Mouse (Mus musculus) CH12.LX (cell line): Measurements from ENCODE around the gene Dnajb4. TPM values are rescaled to one million over a fixed set of nuclear protein-coding genes. Genes with fewer than 3 reads are reported as not detected.

ENCODE experiments used
- DNase-seq: peaks from one replicate; pipeline ENCODE4 v3.0.0-alpha.2; 2013; ENCODE audit errors: extremely low read depth
- H3K27ac ChIP-seq: 2 replicates; pipeline ENCODE4 v1.5.1; 2012; ENCODE audit warnings: low read depth, mild to moderate bottlenecking, control low read depth, moderate library complexity; ENCODE audit not compliant: insufficient read depth
- H3K27me3 ChIP-seq: replicated peaks from 2 replicates; pipeline ENCODE3; 2012; ENCODE audit warnings: inconsistent platforms
- H3K36me3 ChIP-seq, 2 experiments: replicated peaks in 1 of 2; 2 replicates each; pipeline versions ENCODE3 to v1.6.1; 2012; ENCODE audit warnings: inconsistent platforms in 1 of 2, low read length in 1 of 2, mild to moderate bottlenecking in 1 of 2, mixed read lengths in 1 of 2, moderate library complexity in 1 of 2; ENCODE audit not compliant: control insufficient read depth in 1 of 2, insufficient read depth in 1 of 2
- H3K4me1 ChIP-seq, 2 experiments: 2 replicates each; pipeline ENCODE4 v1.6.1; 2012; ENCODE audit warnings: inconsistent platforms in 1 of 2, moderate library complexity in 1 of 2; ENCODE audit not compliant: insufficient read depth in 2 of 2, control insufficient read depth in 1 of 2
- H3K4me2 ChIP-seq: 2 replicates; pipeline ENCODE4 v1.6.1; 2012; ENCODE audit warnings: low read depth, mild to moderate bottlenecking, control low read depth; ENCODE audit not compliant: poor library complexity, insufficient read depth, severe bottlenecking
- H3K4me3 ChIP-seq, 3 experiments: fragments of 150-350 bp in 1 of 3; sonication (generic) in 1 of 3; replicated peaks in 1 of 3; 2 replicates each; pipeline versions ENCODE3 to v1.5.1; 2011 to 2012; ENCODE audit warnings: low read depth in 2 of 3, low read length in 2 of 3, mild to moderate bottlenecking in 2 of 3, moderate library complexity in 2 of 3, control low read depth in 1 of 3, improper control_type of control experiment in 1 of 3, inconsistent platforms in 1 of 3, mixed read lengths in 1 of 3; ENCODE audit not compliant: poor library complexity in 1 of 3
- H3K79me2 ChIP-seq: replicated peaks from 2 replicates; pipeline ENCODE4 v1.6.1; 2012; ENCODE audit warnings: mild to moderate bottlenecking, moderate library complexity; ENCODE audit not compliant: control insufficient read depth, poor library complexity, insufficient read depth, severe bottlenecking; ENCODE audit errors: extremely low read depth
- H3K9ac ChIP-seq: 2 replicates; pipeline ENCODE4 v1.6.1; 2012; ENCODE audit warnings: low read depth, mild to moderate bottlenecking, control low read depth, moderate library complexity; ENCODE audit not compliant: insufficient read depth
- H3K9me3 ChIP-seq: replicated peaks from 2 replicates; pipeline ENCODE3; 2012; ENCODE audit warnings: low read length, inconsistent platforms, mixed read lengths
- BHLHE40 ChIP-seq: IDR thresholded peaks from 2 replicates; pipeline ENCODE4 v1.6.1; 2011; ENCODE audit warnings: mild to moderate bottlenecking, low read depth, low read length, improper control_type of control experiment
- CHD1 ChIP-seq: IDR thresholded peaks from 2 replicates; pipeline ENCODE4 v1.6.1; 2012; ENCODE audit warnings: low read depth, low read length, improper control_type of control experiment, inconsistent platforms
- CTCF ChIP-seq, 2 experiments: IDR thresholded peaks in 1 of 2; conservative IDR thresholded peaks in 1 of 2; 2 replicates each; pipeline ENCODE4 v1.5.1; 2011 to 2012; ENCODE audit warnings: low read depth in 2 of 2, low read length in 2 of 2, improper control_type of control experiment in 1 of 2, inconsistent platforms in 1 of 2, mild to moderate bottlenecking in 1 of 2, moderate library complexity in 1 of 2
- ELF1 ChIP-seq: IDR thresholded peaks from 2 replicates; pipeline ENCODE4 v1.6.1; 2014; ENCODE audit warnings: low read depth, mild to moderate bottlenecking, inconsistent platforms, low read length, improper control_type of control experiment
- EP300 ChIP-seq: IDR thresholded peaks from 2 replicates; pipeline ENCODE4 v1.6.1; 2011; ENCODE audit warnings: low read length, improper control_type of control experiment
- IRF4 ChIP-seq: IDR thresholded peaks from 2 replicates; pipeline ENCODE4 v1.6.1; 2014; ENCODE audit warnings: low read depth, mild to moderate bottlenecking, inconsistent platforms, low read length, improper control_type of control experiment
- JUN ChIP-seq: IDR thresholded peaks from 2 replicates; pipeline ENCODE4 v1.6.1; 2011; ENCODE audit warnings: low read depth, mild to moderate bottlenecking, low read length, improper control_type of control experiment, moderate library complexity; ENCODE audit not compliant: insufficient read depth
- JUND ChIP-seq: conservative IDR thresholded peaks from 2 replicates; pipeline ENCODE4 v1.6.1; 2011; ENCODE audit warnings: low read depth, low read length, improper control_type of control experiment
- MAX ChIP-seq: IDR thresholded peaks from 2 replicates; pipeline ENCODE4 v1.6.1; 2011; ENCODE audit warnings: low read length, improper control_type of control experiment
- MAZ ChIP-seq: IDR thresholded peaks from 2 replicates; pipeline ENCODE4 v1.6.1; 2012; ENCODE audit warnings: low read depth, mild to moderate bottlenecking, inconsistent platforms, low read length, improper control_type of control experiment, moderate library complexity
- MEF2A ChIP-seq: IDR thresholded peaks from 2 replicates; pipeline ENCODE4 v1.6.1; 2014; ENCODE audit warnings: low read depth, mild to moderate bottlenecking, inconsistent platforms, low read length, improper control_type of control experiment, borderline replicate concordance
- MXI1 ChIP-seq: IDR thresholded peaks from 2 replicates; pipeline ENCODE4 v1.6.1; 2011; ENCODE audit warnings: mild to moderate bottlenecking, low read depth, low read length, improper control_type of control experiment
- NRF1 ChIP-seq: IDR thresholded peaks from 2 replicates; pipeline ENCODE4 v1.6.1; 2014; ENCODE audit warnings: low read depth, mild to moderate bottlenecking, inconsistent platforms, low read length, improper control_type of control experiment, moderate library complexity
- POLR2AphosphoS2 ChIP-seq: IDR thresholded peaks from 2 replicates; pipeline ENCODE4 v1.6.1; 2011; ENCODE audit warnings: low read depth, low read length, improper control_type of control experiment
- SIN3A ChIP-seq: IDR thresholded peaks from 2 replicates; pipeline ENCODE4 v1.6.1; 2012; ENCODE audit warnings: low read length, improper control_type of control experiment, inconsistent platforms
- SMC3 ChIP-seq: IDR thresholded peaks from 2 replicates; pipeline ENCODE4 v1.6.1; 2011; ENCODE audit warnings: low read depth, low read length, improper control_type of control experiment
- TCF12 ChIP-seq: IDR thresholded peaks from 2 replicates; pipeline ENCODE4 v1.6.1; 2014; ENCODE audit warnings: low read depth, mild to moderate bottlenecking, inconsistent platforms, low read length, improper control_type of control experiment
- UBTF ChIP-seq: IDR thresholded peaks from 2 replicates; pipeline ENCODE4 v1.6.1; 2012; ENCODE audit warnings: low read depth, mild to moderate bottlenecking, inconsistent platforms, low read length, improper control_type of control experiment, moderate library complexity
- ZC3H11A ChIP-seq: IDR thresholded peaks from 2 replicates; pipeline ENCODE4 v1.6.1; 2012; ENCODE audit warnings: low read depth, mild to moderate bottlenecking, inconsistent platforms, low read length, improper control_type of control experiment
- dilution Hi-C: fragments of 300-500 bp; cut with MboI; formaldehyde crosslinking; loops from 2 replicates; pipeline ENCODE4 v1.14.3; 2020; ENCODE audit warnings: low sequenced_read_pairs; ENCODE audit not compliant: extremely low pct_unique_long_range_greater_than_20kb, extremely low pct_ligation_motif_present
- in situ Hi-C: fragments of 300-500 bp; cut with MboI; formaldehyde crosslinking; loops from 3 replicates; pipeline ENCODE4 v1.14.3; 2019; ENCODE audit warnings: low sequenced_read_pairs, low pct_ligation_motif_present, low pct_unique_long_range_greater_than_20kb, mixed read lengths
- polyA plus RNA-seq: library from polyadenylated mRNA; unstranded; fragments of >175 nt; gene quantifications from 2 replicates; pipeline ENCODE4 v1.2.1, GENCODE M21; 2012; ENCODE audit warnings: low read depth; ENCODE audit not compliant: insufficient read length
- total RNA-seq, 2 experiments: library from RNA; depleted of rRNA; stranded (reverse); fragments of 300-350 nt in 1 of 2; fragments of >200 nt in 1 of 2; gene quantifications; 2 replicates each; pipeline ENCODE4 v1.2.3; 2012 to 2014

Gene Dnajb4
- total and polyA plus RNA-seq, 3 experiments, result 11.7 to 26.4 (median 17.7) TPM

DNA sequence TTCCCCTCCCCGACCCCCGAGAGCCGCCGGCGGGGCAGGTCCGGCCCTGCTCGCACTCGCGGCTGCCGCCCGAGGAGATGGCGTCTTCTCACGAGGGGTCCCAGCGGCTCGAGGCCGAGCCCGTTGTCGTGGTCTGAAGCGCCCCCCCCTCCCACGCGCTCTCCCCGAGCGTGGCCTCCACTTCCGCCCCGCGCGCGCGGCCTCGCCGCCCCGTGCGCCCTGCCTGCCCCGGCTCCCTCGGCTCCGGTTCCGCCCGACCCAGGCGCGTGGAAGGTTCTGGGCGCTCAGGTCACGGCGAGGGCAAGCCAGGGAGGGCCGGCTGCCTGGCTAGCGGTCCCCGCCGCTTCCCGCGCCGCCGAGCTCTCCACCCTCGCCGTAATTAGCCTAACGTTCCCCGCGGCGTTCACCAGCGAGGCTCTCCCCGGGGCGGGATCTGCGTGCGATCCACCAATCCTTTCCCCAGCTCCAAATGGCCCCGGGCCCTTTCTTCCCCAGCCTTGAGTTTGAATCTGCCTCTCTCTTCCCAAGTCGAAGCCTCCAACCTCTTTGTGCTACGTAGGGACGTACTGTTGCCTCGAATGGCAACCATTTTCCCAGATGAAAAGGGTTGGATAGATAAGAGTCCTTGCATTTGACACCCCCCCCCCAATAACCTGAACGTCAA is 758 bp upstream of the Dnajb4 start:
- DNase-seq, result peak; percentile 46
- in situ Hi-C loops (no loop called here), dilution Hi-C loops (no loop called here)
- no peaks in the 10 kb centered on the region for H3K27me3 ChIP-seq
- peaks cover 53% of the 10 kb centered on the region for H3K79me2 ChIP-seq
- H3K9me3 ChIP-seq, result no peaks in the 10 kb centered on the region
- peaks cover 11 to 57% of the 10 kb centered on the region in 2 experiments for H3K36me3 ChIP-seq
- peak overlapping the region; percentile 99 for H3K4me2 ChIP-seq
- peak overlapping the region; percentile 78 to 92 (median 84) for H3K4me3 ChIP-seq
- H3K4me1 ChIP-seq, result peaks cover 6 to 53% of the 10 kb centered on the region in 2 experiments
- H3K27ac ChIP-seq, result peak overlapping the region; percentile 74
- TF ChIP-seq CHD1 (peak; percentile 52), TCF12 (no peak; the same call in 1 of the 2 replicates), UBTF (peak; percentile 90), JUND (no peak), MAZ (0 out of 2 replicates have a peak, but pooled peaks have one; percentile 10), MEF2A (no peak; the same call in 1 of the 2 replicates), IRF4 (0 out of 2 replicates have a peak, but pooled peaks have one; percentile 4), MXI1 (peak; percentile 37), BHLHE40 (peak; percentile 6; the same call in 1 of the 2 replicates), EP300 (no peak; the same call in 1 of the 2 replicates), MAX (peak; percentile 68), ELF1 (peak; percentile 59), POLR2AphosphoS2 (no peak), SMC3 (no peak), JUN (no peak), CTCF (conservative IDR thresholded peaks at IDR 0.05 in 1 of 2, IDR thresholded peaks at IDR 0.05 in 1 of 2; ENCODE audit: low read depth in 2 of 2, low read length in 2 of 2) (no peak), SIN3A (no peak; the same call in none of the 2 replicates), NRF1 (no peak), ZC3H11A (no peak)
- TF ChIP-seq, all 38 proteins: peak for 8
- H3K9ac ChIP-seq, result peak overlapping the region; percentile 98
